Mouse (Mus musculus) bone marrow macrophage, adult 2 months (primary cell): ENCODE results near the gene Cfap69.

Experiments
- CTCF ChIP-seq: IDR thresholded peaks from 2 replicates; pipeline ENCODE4 v1.5.1; 2012; ENCODE audit warnings: low read depth, mild to moderate bottlenecking, low read length, moderate library complexity
- POLR2A ChIP-seq: IDR thresholded peaks from 2 replicates; pipeline ENCODE4 v1.6.1; 2012; ENCODE audit warnings: mild to moderate bottlenecking, low read depth, low read length, borderline replicate concordance

- TF ChIP-seq CTCF (no peak), POLR2A (no peak)
Observed at GRCm38 (mm10) chr5:5648817-5649569, 15.0 kb downstream of the Cfap69 start.
